Mouse (Mus musculus) erythroblast, embryonic 14.5 days (primary cell): ENCODE measurements around the gene Tyk2.

Experiments used
- GATA1 ChIP-seq: IDR thresholded peaks from 2 replicates; pipeline ENCODE4 v1.6.1; 2012; ENCODE audit warnings: low read length, inconsistent platforms, mixed read lengths
- TAL1 ChIP-seq: IDR thresholded peaks from 3 replicates; pipeline ENCODE4 v1.6.1; 2012; ENCODE audit warnings: low read length, inconsistent platforms, mixed read lengths

GRCm38 (mm10) chr9:21117073-21117472 is 14.0 kb downstream of the Tyk2 start:
- TF ChIP-seq GATA1, result no peak
- no peak for TF ChIP-seq TAL1
